Mouse (Mus musculus): Measurements from ENCODE around the gene Nkx6-2. TPM values are rescaled to one million over a fixed set of nuclear protein-coding genes. Genes with fewer than 3 reads are reported as not detected.

The Nkx6-2 gene
- polyA plus RNA-seq, 1 experiment from 2014 or later, result 7.2 TPM

DNA sequence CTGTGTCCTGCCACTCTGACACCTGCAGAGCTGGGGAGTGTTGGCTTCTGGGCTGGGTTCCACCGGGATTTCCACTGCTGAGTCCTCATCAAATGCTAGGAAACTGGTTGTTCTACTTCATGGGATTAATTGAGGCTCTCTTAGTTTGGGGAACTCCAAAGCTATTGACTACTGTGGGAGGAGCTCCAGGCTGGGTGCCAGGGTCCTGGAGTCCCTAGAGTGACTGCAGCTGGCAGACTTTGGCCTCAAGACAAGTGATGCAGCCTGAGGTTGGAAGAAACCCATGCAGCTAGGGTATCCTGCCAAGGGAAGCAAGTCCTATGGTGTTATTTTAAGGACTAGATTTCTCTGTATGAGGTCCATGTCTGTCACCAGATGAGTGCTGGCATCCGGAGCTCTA is 44.1 kb downstream of the Nkx6-2 start:
- ATAC-seq (replicated peaks; ENCODE audit: low FRiP score), result no peak
- DNase-seq (ENCODE audit: low spot score), result no peak
- no peak overlapping the region for H3K27ac ChIP-seq (ENCODE audit: low read depth, low read length)
- H3K27me3 ChIP-seq (ENCODE audit: control insufficient read depth, insufficient read depth, low read length), result peaks cover 67% of the 10 kb centered on the region
- no peaks in the 10 kb centered on the region for H3K4me1 ChIP-seq (replicated peaks; ENCODE audit: control insufficient read depth, insufficient read depth, low read length)
- no peaks in the 10 kb centered on the region for H3K36me3 ChIP-seq (ENCODE audit: control insufficient read depth, insufficient read depth, low read length)
- WGBS, result 80% methylated on average over 2 of the region's 2 CpGs
- H3K9ac ChIP-seq (ENCODE audit: low read length), result no peak overlapping the region
- no peak overlapping the region for H3K4me2 ChIP-seq (ENCODE audit: low read depth, low read length, severe bottlenecking)
- H3K9me3 ChIP-seq (ENCODE audit: control insufficient read depth, low read length), result no peaks in the 10 kb centered on the region
- no peak overlapping the region for H3K4me3 ChIP-seq (ENCODE audit: low read depth, low read length)

DNA sequence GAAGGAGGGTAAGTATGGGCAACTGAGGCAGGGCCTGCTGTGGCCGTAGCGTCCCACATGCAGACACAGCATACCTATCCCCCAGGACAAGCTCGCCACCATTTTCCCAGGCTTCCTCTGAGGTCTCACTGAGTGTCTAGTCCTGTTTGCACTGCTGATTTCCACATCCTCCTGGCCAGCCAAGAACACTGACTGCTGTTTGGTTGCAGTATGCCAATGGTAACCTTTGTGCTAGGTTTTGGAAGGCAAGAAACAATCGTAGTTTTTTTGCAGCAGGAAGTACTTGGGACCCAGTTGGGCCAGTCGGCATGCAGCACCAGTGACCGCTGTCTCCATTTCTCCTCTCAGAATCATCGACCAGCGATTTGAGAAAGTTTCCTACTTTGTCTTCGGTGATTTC is 44.8 kb downstream of the Nkx6-2 start:
- ATAC-seq (replicated peaks; ENCODE audit: low FRiP score) (no peak), DNase-seq (ENCODE audit: low spot score) (no peak)
- H3K9ac ChIP-seq (ENCODE audit: low read length), result no peak overlapping the region
- no peaks in the 10 kb centered on the region for H3K36me3 ChIP-seq (ENCODE audit: control insufficient read depth, insufficient read depth, low read length)
- no peak overlapping the region for H3K27ac ChIP-seq (ENCODE audit: low read depth, low read length)
- H3K27me3 ChIP-seq (ENCODE audit: control insufficient read depth, insufficient read depth, low read length), result peaks cover 68% of the 10 kb centered on the region
- no peaks in the 10 kb centered on the region for H3K4me1 ChIP-seq (replicated peaks; ENCODE audit: control insufficient read depth, insufficient read depth, low read length)
- no peak overlapping the region for H3K4me3 ChIP-seq (ENCODE audit: low read depth, low read length)
- H3K4me2 ChIP-seq (ENCODE audit: low read depth, low read length, severe bottlenecking), result no peak overlapping the region
- H3K9me3 ChIP-seq (ENCODE audit: control insufficient read depth, low read length), result no peaks in the 10 kb centered on the region
- 87% methylated on average over 9 of the region's 9 CpGs for WGBS

DNA sequence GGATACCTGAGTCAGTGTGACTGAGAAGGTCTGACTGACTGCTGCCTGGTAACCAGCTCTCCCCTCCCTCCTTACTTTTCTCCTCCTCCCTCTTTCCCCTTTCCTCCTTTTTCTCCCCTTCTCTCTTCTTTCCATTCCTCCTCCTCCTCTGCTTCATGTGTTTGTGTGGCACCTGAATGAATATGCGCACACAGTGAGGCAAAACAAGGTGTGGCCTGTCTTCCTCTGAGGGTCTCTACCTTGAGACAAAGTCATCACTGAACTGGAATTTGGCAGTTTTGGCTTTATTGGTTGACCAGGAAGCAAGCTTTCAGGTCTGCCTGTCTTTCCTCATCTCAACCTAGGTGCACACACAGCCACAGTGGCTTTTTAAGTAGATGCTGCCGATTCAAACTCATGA is 45.8 kb downstream of the Nkx6-2 start:
- Histone ChIP-seq H3K4me1 (replicated peaks; ENCODE audit: control insufficient read depth, insufficient read depth, low read length) (no peaks in the 10 kb centered on the region), H3K36me3 (ENCODE audit: control insufficient read depth, insufficient read depth, low read length) (no peaks in the 10 kb centered on the region), H3K4me3 (ENCODE audit: low read depth, low read length) (no peak overlapping the region), H3K9ac (ENCODE audit: low read length) (no peak overlapping the region), H3K27ac (ENCODE audit: low read depth, low read length) (no peak overlapping the region), H3K9me3 (ENCODE audit: control insufficient read depth, low read length) (no peaks in the 10 kb centered on the region), H3K4me2 (ENCODE audit: low read depth, low read length, severe bottlenecking) (no peak overlapping the region), H3K27me3 (ENCODE audit: control insufficient read depth, insufficient read depth, low read length) (peaks cover 71% of the 10 kb centered on the region)
- WGBS, result 98% methylated on average over 2 of the region's 2 CpGs
- DNase-seq (ENCODE audit: low spot score), result no peak
- ATAC-seq (replicated peaks; ENCODE audit: low FRiP score), result no peak

GRCm38 (mm10) chr7:139536331-139536730 is 46.3 kb downstream of the Nkx6-2 start:
- Histone ChIP-seq H3K9ac (ENCODE audit: low read length) (no peak overlapping the region), H3K36me3 (ENCODE audit: control insufficient read depth, insufficient read depth, low read length) (no peaks in the 10 kb centered on the region), H3K4me1 (replicated peaks; ENCODE audit: control insufficient read depth, insufficient read depth, low read length) (peaks cover 1% of the 10 kb centered on the region; the same call in 1 of the 2 replicates), H3K4me3 (ENCODE audit: low read depth, low read length) (no peak overlapping the region), H3K27me3 (ENCODE audit: control insufficient read depth, insufficient read depth, low read length) (peaks cover 72% of the 10 kb centered on the region), H3K4me2 (ENCODE audit: low read depth, low read length, severe bottlenecking) (no peak overlapping the region), H3K27ac (ENCODE audit: low read depth, low read length) (no peak overlapping the region), H3K9me3 (ENCODE audit: control insufficient read depth, low read length) (no peaks in the 10 kb centered on the region)
- WGBS, result 87% methylated on average over 5 of the region's 5 CpGs
- ATAC-seq (replicated peaks; ENCODE audit: low FRiP score) (no peak), DNase-seq (ENCODE audit: low spot score) (no peak)

GRCm38 (mm10) chr7:139531428-139531801 is 51.2 kb downstream of the Nkx6-2 start:
- Histone ChIP-seq H3K27ac (ENCODE audit: low read depth, low read length) (no peak overlapping the region), H3K36me3 (ENCODE audit: control insufficient read depth, insufficient read depth, low read length) (no peaks in the 10 kb centered on the region), H3K9ac (ENCODE audit: low read length) (no peak overlapping the region), H3K4me1 (replicated peaks; ENCODE audit: control insufficient read depth, insufficient read depth, low read length) (peaks cover 17% of the 10 kb centered on the region), H3K27me3 (ENCODE audit: control insufficient read depth, insufficient read depth, low read length) (peaks cover 79% of the 10 kb centered on the region), H3K9me3 (ENCODE audit: control insufficient read depth, low read length) (no peaks in the 10 kb centered on the region), H3K4me2 (ENCODE audit: low read depth, low read length, severe bottlenecking) (no peak overlapping the region), H3K4me3 (ENCODE audit: low read depth, low read length) (no peak overlapping the region)
- 64% methylated on average over 4 of the region's 4 CpGs for WGBS
- ATAC-seq (replicated peaks; ENCODE audit: low FRiP score), result no peak
- no peak for DNase-seq (ENCODE audit: low spot score)

GRCm38 (mm10) chr7:139530591-139531427 is 51.8 kb downstream of the Nkx6-2 start:
- Histone ChIP-seq H3K4me2 (ENCODE audit: low read depth, low read length, severe bottlenecking) (no peak overlapping the region), H3K9me3 (ENCODE audit: control insufficient read depth, low read length) (no peaks in the 10 kb centered on the region), H3K4me1 (replicated peaks; ENCODE audit: control insufficient read depth, insufficient read depth, low read length) (peaks cover 17% of the 10 kb centered on the region), H3K4me3 (ENCODE audit: low read depth, low read length) (no peak overlapping the region), H3K36me3 (ENCODE audit: control insufficient read depth, insufficient read depth, low read length) (no peaks in the 10 kb centered on the region), H3K9ac (ENCODE audit: low read length) (no peak overlapping the region), H3K27ac (ENCODE audit: low read depth, low read length) (0 out of 2 replicates have a peak overlapping the region, but pooled peaks have one; percentile 3), H3K27me3 (ENCODE audit: control insufficient read depth, insufficient read depth, low read length) (peaks cover 79% of the 10 kb centered on the region)
- WGBS, result 30% methylated on average over 16 of the region's 16 CpGs
- peak; percentile 37; the same call in 1 of the 2 replicates for ATAC-seq (replicated peaks; ENCODE audit: low FRiP score)
- DNase-seq (ENCODE audit: low spot score), result no peak

Other genes with a start within 250 kb of the Nkx6-2 start
- 22.4 and 23.7 TPM in 2 replicates for gene Inpp5a, start 193.7 kb downstream of the Nkx6-2 start, polyA plus RNA-seq (2014; fragmentation: Nextera tagmentation; extraction: Ambion mirVana)
- gene Cfap46, start 101.0 kb upstream of the Nkx6-2 start, polyA plus RNA-seq (2014; fragmentation: Nextera tagmentation; extraction: Ambion mirVana), result 0.59 and 0.81 TPM in 2 replicates

All from forebrain, embryonic 11.5 days (tissue).